Mouse (Mus musculus) forelimb bud, embryonic 11.5 days (tissue): ENCODE data around the gene Itsn1.
A peak's percentile ranks its signal among the peaks of the same experiment; 100 is the strongest.

Experiments used
- DNase-seq: peaks from one replicate; pipeline ENCODE4 v3.0.0-alpha.2; 2012; ENCODE audit warnings: low read depth, low spot score

Gene Itsn1

GRCm38 (mm10) chr16:91729066-91729482, at the start of gene Itsn1:
Gene Itsn1, plus strand, starts transcription at chr16:91729281.
- peak; percentile 98 for DNase-seq

- DNase-seq: no peak
Observed at GRCm38 (mm10) chr16:91680656-91681055, 48.4 kb upstream of the Itsn1 start.

DNA sequence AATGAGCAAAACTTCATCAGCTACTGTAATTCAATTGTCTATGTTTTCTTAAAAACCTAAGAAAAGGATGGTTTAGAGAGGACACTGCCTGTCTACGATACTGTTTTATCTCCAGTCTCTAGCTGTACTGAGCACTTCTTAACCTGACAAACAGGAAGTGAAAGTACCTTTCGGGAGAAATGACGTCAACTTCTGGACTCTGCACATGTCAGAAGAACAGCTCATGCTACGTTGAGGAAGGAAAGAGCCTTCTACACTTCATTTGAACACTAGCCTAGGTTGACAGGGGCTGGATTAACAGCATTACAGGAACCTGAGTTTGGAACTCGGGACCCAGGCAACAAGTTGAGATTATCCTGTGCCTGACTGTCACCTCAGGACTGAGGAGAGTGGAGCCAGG, 43.6 kb upstream of the Itsn1 start:
- no peak for DNase-seq

- no peak for DNase-seq
Observed at GRCm38 (mm10) chr16:91686369-91686768, 42.7 kb upstream of the Itsn1 start.

GRCm38 (mm10) chr16:91688023-91688618, 41.0 kb upstream of the Itsn1 start:
- no peak for DNase-seq

GRCm38 (mm10) chr16:91688619-91689334, 40.3 kb upstream of the Itsn1 start, which contains the start of gene Donson:
Gene Donson, minus strand, starts transcription at chr16:91688770.
- peak; percentile 79 for DNase-seq

- DNase-seq: no peak
Observed at GRCm38 (mm10) chr16:91689791-91690190, 39.3 kb upstream of the Itsn1 start.

GRCm38 (mm10) chr16:91694455-91695084, 34.5 kb upstream of the Itsn1 start:
- peak; percentile 81 for DNase-seq

DNA sequence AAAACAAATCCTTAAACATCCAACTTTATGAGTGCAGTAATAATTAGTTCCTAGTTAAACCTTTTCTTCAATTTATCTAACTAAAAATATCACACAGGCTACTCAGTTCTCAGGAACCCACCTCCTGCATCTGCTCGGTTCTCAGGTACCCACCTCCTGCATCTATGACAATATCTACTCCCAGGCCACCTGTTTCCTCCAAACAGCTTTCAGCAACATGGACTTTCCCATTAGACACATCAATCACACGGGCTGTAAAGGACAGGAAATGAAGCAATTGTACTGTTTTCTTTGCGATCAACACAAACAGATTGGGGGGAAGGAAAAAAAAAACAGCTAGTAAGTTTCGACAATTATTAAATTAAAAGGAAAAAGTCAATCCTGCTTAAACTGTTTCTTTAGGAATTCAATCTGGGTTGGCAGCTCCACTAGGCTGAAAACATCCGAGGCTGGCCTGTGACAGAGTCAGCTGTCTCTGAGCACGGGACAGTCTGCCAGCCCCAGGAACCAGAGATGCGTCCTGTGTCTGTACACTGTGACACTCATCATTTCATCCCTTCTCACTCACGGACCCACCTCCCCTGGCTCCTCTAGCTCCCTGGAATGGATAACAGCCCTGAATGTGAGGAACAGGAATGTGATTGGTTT, 33.8 kb upstream of the Itsn1 start:
- peak; percentile 13 for DNase-seq

DNA sequence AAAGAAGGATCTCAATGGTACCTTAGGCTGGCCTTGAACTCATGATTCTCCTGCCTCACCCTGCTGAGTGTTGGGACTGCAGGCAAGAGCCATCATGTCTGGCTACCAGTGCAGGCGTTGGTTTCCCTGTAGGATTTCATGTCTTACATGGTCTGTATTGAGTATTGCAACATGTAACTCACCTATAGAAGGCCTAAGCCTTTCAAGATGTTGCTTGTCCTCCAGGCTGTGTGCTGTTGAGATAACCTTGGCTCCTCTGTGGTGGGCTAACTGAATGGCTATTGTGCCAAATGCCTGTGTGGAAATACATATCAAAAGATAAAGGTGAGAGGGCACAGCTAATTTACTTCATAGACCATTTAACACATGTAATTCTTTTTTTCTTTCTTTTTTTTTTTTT, 30.1 kb upstream of the Itsn1 start:
- DNase-seq: no peak

- DNase-seq: no peak
Observed at GRCm38 (mm10) chr16:91701908-91702307, 27.2 kb upstream of the Itsn1 start.

DNA sequence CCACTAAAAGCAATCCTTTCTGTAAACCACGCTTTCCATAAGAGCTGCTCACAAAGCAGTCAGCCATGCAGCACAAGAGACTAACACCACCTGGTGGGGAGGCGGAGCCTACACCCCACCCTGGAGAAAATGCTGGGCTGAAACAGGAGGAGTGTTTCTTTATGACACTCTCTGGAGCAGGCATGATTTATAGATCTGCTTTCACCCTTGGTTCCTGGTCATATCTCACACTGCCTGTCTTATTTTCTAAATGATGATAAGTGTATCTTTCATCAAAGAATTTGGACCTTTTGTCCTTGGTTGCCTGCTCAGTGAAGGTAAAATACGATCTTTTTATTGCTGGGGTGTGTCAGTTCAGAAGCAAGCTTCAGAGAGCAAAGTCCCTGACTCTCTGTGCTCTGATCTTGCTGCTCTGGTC, 26.3 kb upstream of the Itsn1 start:
- no peak for DNase-seq

DNA sequence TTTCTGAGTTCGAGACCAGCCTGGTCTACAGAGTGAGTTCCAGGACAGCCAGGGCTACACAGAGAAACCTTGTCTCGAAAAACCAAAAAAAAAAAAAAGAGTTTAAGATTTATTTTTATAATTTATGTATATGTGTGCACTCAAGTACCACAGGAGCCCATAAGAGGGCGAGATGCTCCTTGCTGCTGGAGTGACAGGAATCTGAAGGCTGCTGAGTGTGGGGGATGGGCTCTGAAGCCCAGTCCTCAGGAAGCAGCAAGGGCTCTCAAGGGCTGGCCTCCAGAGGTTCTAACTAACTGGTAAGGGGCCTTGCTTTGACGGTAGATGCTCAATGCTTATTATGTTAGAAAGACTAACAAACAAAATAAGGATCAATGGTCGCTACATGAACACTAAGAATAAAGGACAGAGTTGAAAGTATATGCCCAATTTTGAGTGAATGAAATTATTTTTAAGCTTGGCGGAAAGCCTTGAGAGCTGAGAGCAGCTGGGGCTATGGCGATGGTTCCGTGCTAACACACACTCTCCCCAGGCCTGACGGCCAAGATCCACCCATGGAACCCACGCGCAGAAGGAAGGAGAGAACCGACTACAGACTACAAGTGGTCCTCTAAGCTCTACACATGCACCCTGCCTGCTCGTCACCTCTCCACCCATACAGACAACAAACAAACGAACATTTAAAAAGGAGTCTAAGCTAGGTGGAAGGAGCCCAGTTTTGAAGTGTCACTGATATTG, 24.3 kb upstream of the Itsn1 start:
- DNase-seq: no peak

- DNase-seq: no peak
Observed at GRCm38 (mm10) chr16:91710241-91710640, 18.8 kb upstream of the Itsn1 start.

DNA sequence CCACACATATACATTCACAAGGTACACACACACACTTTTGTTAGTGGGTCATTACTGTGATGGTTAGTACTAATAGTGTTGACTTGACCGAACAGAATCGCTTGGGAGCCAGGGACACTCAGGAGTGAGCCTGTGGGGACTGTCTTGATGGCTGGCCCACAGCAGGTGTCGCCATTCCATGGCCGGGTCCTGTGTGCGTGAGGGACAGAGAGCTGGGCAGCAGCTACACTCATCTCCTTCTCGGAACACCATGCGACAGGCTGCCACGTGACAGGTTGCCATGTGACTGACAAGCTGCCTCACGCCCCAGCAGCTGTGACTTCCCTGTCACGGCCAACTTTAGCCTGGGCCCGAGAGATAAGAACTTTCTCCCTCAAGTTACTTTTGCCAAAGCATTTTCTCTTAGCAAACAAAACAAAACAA, 12.1 kb upstream of the Itsn1 start:
- no peak for DNase-seq

GRCm38 (mm10) chr16:91717399-91717798, 11.7 kb upstream of the Itsn1 start:
- DNase-seq: no peak

- peak; percentile 43 for DNase-seq
Observed at GRCm38 (mm10) chr16:91724247-91724646, 4.8 kb upstream of the Itsn1 start.

GRCm38 (mm10) chr16:91727433-91727832, 1.6 kb upstream of the Itsn1 start:
- DNase-seq: no peak

DNA sequence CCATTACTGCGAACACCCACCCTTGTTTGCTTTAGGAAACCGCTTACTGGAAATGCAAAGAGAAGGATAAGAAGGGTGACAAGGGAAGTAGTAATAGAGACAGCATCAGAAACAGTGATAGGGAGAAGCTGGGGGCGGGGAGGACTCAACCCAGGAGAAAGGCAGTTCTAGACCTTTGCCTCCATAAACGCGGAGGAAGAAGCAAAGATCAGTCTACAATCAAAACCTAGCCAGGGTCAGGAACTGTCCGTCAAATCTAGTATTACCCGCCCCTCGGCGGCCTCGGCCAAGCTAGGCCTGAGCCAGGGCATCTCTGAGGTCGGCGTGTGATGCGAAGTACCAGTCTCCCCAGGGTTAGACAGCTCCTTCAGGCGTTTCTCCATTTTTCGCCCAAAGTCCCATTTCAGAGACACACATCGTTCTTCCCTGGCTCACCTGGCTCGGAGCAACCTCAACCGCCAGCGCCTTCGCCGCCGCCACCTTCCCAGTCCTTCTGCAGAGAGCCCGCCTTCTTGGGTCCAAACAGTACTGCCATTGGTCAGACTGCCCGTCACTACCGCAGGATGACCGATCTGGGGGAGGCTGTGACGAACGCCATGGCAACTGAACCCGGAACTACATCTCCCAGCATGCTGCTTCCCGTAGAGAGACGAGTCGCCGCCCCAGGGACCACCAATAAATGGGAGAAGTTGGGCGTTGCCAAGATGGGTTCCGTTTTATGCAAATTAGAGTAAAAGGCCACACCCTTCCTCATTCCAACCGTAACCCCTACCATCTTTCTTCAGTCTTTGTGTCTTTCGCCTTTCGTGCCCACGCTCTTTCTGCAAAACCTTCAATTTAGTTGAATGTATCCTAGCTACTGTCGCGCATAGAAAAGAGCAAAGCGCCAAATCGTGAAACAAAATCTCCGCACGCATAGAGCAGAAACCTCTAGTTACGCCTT, 687 bp upstream of the Itsn1 start, which contains the start of gene Cryzl1:
Gene Cryzl1 (minus strand): TSS at position 853 of the 943 bp plus-strand sequence.
- peak; percentile 99 for DNase-seq

DNA sequence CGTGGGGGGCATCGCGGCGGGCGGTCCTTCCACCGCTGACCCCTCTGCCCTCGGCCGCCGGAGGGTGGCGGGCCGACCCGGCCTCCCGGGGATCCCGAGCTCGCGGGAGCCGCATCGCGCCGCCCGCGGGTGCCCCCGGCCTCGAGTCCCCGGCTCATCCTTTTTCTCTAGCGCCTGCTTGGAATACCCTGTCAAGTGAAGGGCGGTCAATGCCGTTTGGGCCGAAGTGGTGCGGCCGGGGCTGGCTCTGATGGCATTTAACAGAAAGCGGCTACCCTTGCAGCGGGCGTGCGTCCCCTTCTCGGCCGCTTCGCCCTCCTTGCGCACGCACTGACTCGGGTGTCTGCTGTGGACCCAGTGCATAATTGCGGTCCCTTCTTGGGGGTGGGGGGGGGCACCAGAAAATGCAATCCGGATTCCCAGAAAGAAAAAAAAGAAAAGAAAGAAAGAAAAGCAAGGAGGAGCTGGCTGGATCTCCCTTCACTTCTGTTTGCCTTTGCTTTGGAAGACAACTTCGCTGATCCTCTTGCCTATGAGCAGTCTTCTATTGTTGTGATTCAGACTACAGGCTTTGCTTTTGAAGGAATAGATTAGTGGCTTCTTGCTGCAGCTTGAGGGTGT, 850 bp downstream of the Itsn1 start:
- DNase-seq: no peak
